Mouse (Mus musculus) embryo, embryonic 9.5 days (tissue): ENCODE results near the gene Bcar3.

ENCODE experiments used
- DNase-seq: peaks from one replicate; pipeline ENCODE4 v3.0.0-alpha.2; 2017; ENCODE audit errors: extremely low spot score

Gene Bcar3

GRCm38 (mm10) chr3:122511721-122512619 lies 218.0 kb downstream of the Bcar3 start:
- DNase-seq, result no peak

GRCm38 (mm10) chr3:122512725-122513375 lies 218.9 kb downstream of the Bcar3 start:
- DNase-seq, result no peak

GRCm38 (mm10) chr3:122515568-122516326 lies 221.8 kb downstream of the Bcar3 start:
- no peak for DNase-seq

GRCm38 (mm10) chr3:122516327-122516695 lies 222.4 kb downstream of the Bcar3 start:
- DNase-seq, result no peak

GRCm38 (mm10) chr3:122517726-122518125 lies 223.8 kb downstream of the Bcar3 start:
- DNase-seq, result peak; percentile 33

GRCm38 (mm10) chr3:122518231-122518736 lies 224.3 kb downstream of the Bcar3 start:
- DNase-seq, result peak; percentile 52

- DNase-seq, result no peak
Observed at GRCm38 (mm10) chr3:122519082-122519481, 225.1 kb downstream of the Bcar3 start.

GRCm38 (mm10) chr3:122520365-122520764 lies 226.4 kb downstream of the Bcar3 start:
- no peak for DNase-seq

- DNase-seq, result no peak
Observed at GRCm38 (mm10) chr3:122520875-122521274, 226.9 kb downstream of the Bcar3 start.

- no peak for DNase-seq
Observed at GRCm38 (mm10) chr3:122521294-122521693, 227.4 kb downstream of the Bcar3 start.

- no peak for DNase-seq
Observed at GRCm38 (mm10) chr3:122528477-122528876, 234.5 kb downstream of the Bcar3 start.

- no peak for DNase-seq
Observed at GRCm38 (mm10) chr3:122535938-122536703, 242.2 kb downstream of the Bcar3 start.

GRCm38 (mm10) chr3:122538851-122539250 lies 244.9 kb downstream of the Bcar3 start:
- DNase-seq, result no peak

- DNase-seq, result no peak
Observed at GRCm38 (mm10) chr3:122539961-122540690, 246.2 kb downstream of the Bcar3 start.

- no peak for DNase-seq
Observed at GRCm38 (mm10) chr3:122540918-122541317, 247.0 kb downstream of the Bcar3 start.

- DNase-seq, result no peak
Observed at GRCm38 (mm10) chr3:122545346-122545745, 251.4 kb downstream of the Bcar3 start.

- no peak for DNase-seq
Observed at GRCm38 (mm10) chr3:122547469-122547868, 253.5 kb downstream of the Bcar3 start.

- no peak for DNase-seq
Observed at GRCm38 (mm10) chr3:122551174-122551573, 257.2 kb downstream of the Bcar3 start.

GRCm38 (mm10) chr3:122557766-122558165 lies 263.8 kb downstream of the Bcar3 start:
- no peak for DNase-seq

GRCm38 (mm10) chr3:122565285-122565684 lies 271.3 kb downstream of the Bcar3 start:
- peak; percentile 24 for DNase-seq

GRCm38 (mm10) chr3:122566112-122566511 lies 272.2 kb downstream of the Bcar3 start:
- no peak for DNase-seq
